Mouse (Mus musculus) left cerebral cortex, postnatal 14 days (tissue): ENCODE measurements around the gene Padi1. TPM values are rescaled to one million over a fixed set of nuclear protein-coding genes. Genes with fewer than 3 reads are reported as not detected.

Source experiments
- DNase-seq, 2 experiments: peaks; one replicate each; pipeline ENCODE4 v3.0.0; 2021 to 2022; ENCODE audit warnings: low spot score in 2 of 2, mixed read lengths in 1 of 2
- intact Hi-C: fragments of 180-260 bp; cut with DNase I; formaldehyde crosslinking; loops from one replicate; pipeline ENCODE4 v1.15.1; 2025
- total RNA-seq, 2 experiments: library from RNA; stranded (reverse); gene quantifications; 2 replicates each; pipeline ENCODE4 v1.2.3; 2021

Padi1 gene
- total RNA-seq, 2 experiments from 2014 or later = not detected

GRCm38 (mm10) chr4:140831808-140832207 lies 13.8 kb downstream of the Padi1 start:
- DNase-seq = no peak
- intact Hi-C loops = no loop called here

- intact Hi-C loops = no loop called here
- DNase-seq = no peak
These were observed 18.3 kb downstream of the Padi1 start for GRCm38 (mm10) chr4:140827237-140827636.

- no peak for DNase-seq
- intact Hi-C loops = no loop called here
These were observed 19.6 kb downstream of the Padi1 start for GRCm38 (mm10) chr4:140825942-140826341.

GRCm38 (mm10) chr4:140821988-140822387 lies 23.6 kb downstream of the Padi1 start:
- DNase-seq = peak; percentile 58 to 71
- intact Hi-C loops = loop anchor here (1.0 to 2.0 kb wide), 2 partner anchors 80 to 135 kb away; no protein-coding TSS in a partner anchor

- intact Hi-C loops = no loop called here
- no peak for DNase-seq
These were observed 28.2 kb downstream of the Padi1 start for GRCm38 (mm10) chr4:140817413-140817812.

GRCm38 (mm10) chr4:140815996-140816917 lies 29.3 kb downstream of the Padi1 start:
- intact Hi-C loops = no loop called here
- no peak for DNase-seq

- intact Hi-C loops = no loop called here
- peak in 1 of 2 experiments; percentile 22 for DNase-seq
These were observed 30.1 kb downstream of the Padi1 start for GRCm38 (mm10) chr4:140815496-140815895.

GRCm38 (mm10) chr4:140814241-140815225 lies 31.0 kb downstream of the Padi1 start:
- peak in 1 of 2 experiments; percentile 15 for DNase-seq
- intact Hi-C loops = loop anchor here (5.0 kb wide), 1 partner anchor 132 kb away; no protein-coding TSS in a partner anchor

GRCm38 (mm10) chr4:140813358-140814185 lies 32.0 kb downstream of the Padi1 start:
- no peak for DNase-seq
- intact Hi-C loops = loop anchor here (5.0 kb wide), 1 partner anchor 131 kb away; no protein-coding TSS in a partner anchor

- intact Hi-C loops = loop anchor here (5.0 kb wide), 1 partner anchor 130 kb away; no protein-coding TSS in a partner anchor
- no peak for DNase-seq
These were observed 33.0 kb downstream of the Padi1 start for GRCm38 (mm10) chr4:140812609-140813008.

- no peak for DNase-seq
- intact Hi-C loops = loop anchor here (5.0 kb wide), 1 partner anchor 130 kb away; no protein-coding TSS in a partner anchor
These were observed 33.4 kb downstream of the Padi1 start for GRCm38 (mm10) chr4:140812191-140812590.

GRCm38 (mm10) chr4:140810458-140811260 lies 34.9 kb downstream of the Padi1 start, which contains the start of gene Padi3:
TSS of gene Padi3 (minus strand) at chr4:140810648.
- intact Hi-C loops = loop anchor here (5.0 kb wide), 1 partner anchor 128 kb away; no protein-coding TSS in a partner anchor
- no peak for DNase-seq

GRCm38 (mm10) chr4:140809118-140809517 lies 36.5 kb downstream of the Padi1 start:
- no peak for DNase-seq
- intact Hi-C loops = no loop called here

- DNase-seq = peak in 1 of 2 experiments; percentile 7
- intact Hi-C loops = no loop called here
These were observed 41.0 kb downstream of the Padi1 start for GRCm38 (mm10) chr4:140804601-140805000.

GRCm38 (mm10) chr4:140801364-140801763 lies 44.2 kb downstream of the Padi1 start:
- no peak for DNase-seq
- intact Hi-C loops = no loop called here

GRCm38 (mm10) chr4:140796786-140797185 lies 48.8 kb downstream of the Padi1 start:
- intact Hi-C loops = no loop called here

GRCm38 (mm10) chr4:140794678-140795077 lies 50.9 kb downstream of the Padi1 start:
- no peak for DNase-seq
- intact Hi-C loops = no loop called here

More at GRCm38 (mm10) chr4:140796786-140797185, 48.8 kb downstream of the Padi1 start:
- no peak for DNase-seq

GRCm38 (mm10) chr4:140793795-140794194 lies 51.8 kb downstream of the Padi1 start:
- intact Hi-C loops = no loop called here
- no peak for DNase-seq
